Mouse (Mus musculus) heart, adult 2 months (tissue): Measurements from ENCODE around the gene Ifi27l2a. TPM values are rescaled to one million over a fixed set of nuclear protein-coding genes. Genes with fewer than 3 reads are reported as not detected.

Source experiments
- DNase-seq, 2 experiments: peaks; one replicate each; pipeline ENCODE4 v3.0.0; 2021
- H3K27ac ChIP-seq: fragments of 200-600 bp; 2 replicates; pipeline ENCODE4 v1.8.1; 2022
- H3K27me3 ChIP-seq: fragments of 200-500 bp; 2 replicates; pipeline ENCODE4 v1.6.1; 2012; ENCODE audit warnings: mild to moderate bottlenecking, low read length, inconsistent platforms, mixed read lengths; ENCODE audit not compliant: control insufficient read depth, insufficient read depth
- H3K36me3 ChIP-seq: fragments of 200-500 bp; 2 replicates; pipeline ENCODE4 v1.6.1; 2012; ENCODE audit warnings: low read length, inconsistent platforms; ENCODE audit not compliant: control insufficient read depth, insufficient read depth
- H3K4me1 ChIP-seq: fragments of 200-500 bp; 2 replicates; pipeline ENCODE4 v1.6.1; 2011; ENCODE audit warnings: low read length; ENCODE audit not compliant: control insufficient read depth, insufficient read depth
- H3K4me3 ChIP-seq: fragments of 200-600 bp; 2 replicates; pipeline ENCODE4 v1.8.1; 2022
- H3K79me2 ChIP-seq: fragments of 200-500 bp; replicated peaks from 2 replicates; pipeline ENCODE4 v1.6.1; 2012; ENCODE audit warnings: mild to moderate bottlenecking, inconsistent platforms, low read length, moderate library complexity, mixed read lengths; ENCODE audit not compliant: control insufficient read depth, insufficient read depth
- H3K9ac ChIP-seq: fragments of 200-500 bp; 2 replicates; pipeline ENCODE4 v1.6.1; 2012; ENCODE audit warnings: low read depth, mild to moderate bottlenecking, control low read depth, inconsistent platforms, low read length, mixed read lengths
- CTCF ChIP-seq: fragments of 200-600 bp; IDR thresholded peaks from 2 replicates; pipeline ENCODE4 v1.8.1; 2022; ENCODE audit warnings: antibody characterized with exemption, mild to moderate bottlenecking, moderate library complexity
- EP300 ChIP-seq: fragments of 200-500 bp; IDR thresholded peaks from 2 replicates; pipeline ENCODE4 v1.6.1; 2011; ENCODE audit warnings: low read depth, low read length, control low read depth; ENCODE audit not compliant: insufficient read depth
- POLR2A ChIP-seq: fragments of 200-500 bp; IDR thresholded peaks from 2 replicates; pipeline ENCODE4 v1.6.1; 2011; ENCODE audit warnings: mild to moderate bottlenecking, low read depth, low read length, control low read depth; ENCODE audit not compliant: insufficient read depth
- WGBS: fragments of 180-500 bp; shearing (Covaris S2); methylation state at CpG from one replicate; pipeline ENCODE4 v1.1.7; 2018; 5-methylcytosine and 5-hydroxymethylcytosine counted together
- intact Hi-C: fragments of 180-260 bp; cut with DNase I; formaldehyde crosslinking; loops from one replicate; pipeline ENCODE4 v1.15.1; 2025
- polyA plus RNA-seq: library from polyadenylated mRNA; depleted of rRNA; stranded (reverse); fragments of >200 nt; gene quantifications from 2 replicates; pipeline ENCODE4 v1.2.3, GENCODE M21; 2012; rRNA removed
- total RNA-seq, 2 experiments: library from RNA; stranded (reverse); gene quantifications; 2 replicates each; pipeline ENCODE4 v1.2.3; 2021

Gene Ifi27l2a
- total and polyA plus RNA-seq, 3 experiments: 31.8 to 388 (median 43.8) TPM

DNA sequence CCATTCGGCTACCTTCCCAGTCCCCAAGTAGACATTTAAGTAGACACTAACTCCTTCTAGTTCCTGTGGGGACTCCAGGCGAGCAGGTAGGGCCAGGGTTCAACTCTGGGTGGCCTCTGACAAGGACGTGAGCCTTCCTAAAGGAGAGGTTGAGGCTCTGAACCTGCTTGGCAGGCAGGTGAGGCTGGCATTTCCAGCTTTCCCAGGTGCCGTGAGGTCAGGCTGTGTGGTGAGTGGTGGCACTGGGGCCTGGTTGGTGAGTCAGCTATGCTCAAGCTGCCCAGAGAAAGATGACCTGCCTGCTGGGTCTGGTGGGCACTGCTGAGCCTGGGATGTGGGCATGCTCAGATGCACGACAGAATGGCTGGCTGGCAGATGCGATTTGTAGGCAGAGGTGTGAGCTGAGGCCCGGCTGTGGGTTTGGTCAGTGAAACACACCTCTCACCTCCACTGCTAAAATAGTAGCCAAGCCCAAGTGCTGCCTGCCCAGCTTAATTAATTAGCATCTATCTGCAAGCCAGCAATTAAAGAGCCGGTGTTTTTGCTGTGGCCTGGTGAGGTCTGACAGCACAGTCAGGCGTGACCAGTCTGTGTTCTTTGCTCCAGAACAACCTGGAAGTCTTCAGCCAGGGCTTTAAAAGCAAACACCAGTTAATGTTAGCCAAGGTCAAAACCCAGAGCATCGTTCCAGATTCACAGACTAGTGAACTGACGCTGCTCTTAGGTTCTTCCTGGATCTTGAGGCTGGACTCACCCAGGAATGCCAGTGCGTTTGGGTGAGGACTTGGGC is 47.8 kb downstream of the Ifi27l2a start:
- intact Hi-C loops: no loop called here
- Histone ChIP-seq H3K9ac (no peak overlapping the region), H3K36me3 (no peaks in the 10 kb centered on the region), H3K4me3 (no peak overlapping the region), H3K27ac (no peak overlapping the region), H3K27me3 (no peaks in the 10 kb centered on the region), H3K4me1 (no peaks in the 10 kb centered on the region; the same call in none of the 2 replicates), H3K79me2 (no peaks in the 10 kb centered on the region)
- WGBS: 73% methylated on average over 12 of the region's 12 CpGs
- TF ChIP-seq EP300: no peak
- TF ChIP-seq POLR2A: no peak
- TF ChIP-seq CTCF: no peak
- no peak for DNase-seq

DNA sequence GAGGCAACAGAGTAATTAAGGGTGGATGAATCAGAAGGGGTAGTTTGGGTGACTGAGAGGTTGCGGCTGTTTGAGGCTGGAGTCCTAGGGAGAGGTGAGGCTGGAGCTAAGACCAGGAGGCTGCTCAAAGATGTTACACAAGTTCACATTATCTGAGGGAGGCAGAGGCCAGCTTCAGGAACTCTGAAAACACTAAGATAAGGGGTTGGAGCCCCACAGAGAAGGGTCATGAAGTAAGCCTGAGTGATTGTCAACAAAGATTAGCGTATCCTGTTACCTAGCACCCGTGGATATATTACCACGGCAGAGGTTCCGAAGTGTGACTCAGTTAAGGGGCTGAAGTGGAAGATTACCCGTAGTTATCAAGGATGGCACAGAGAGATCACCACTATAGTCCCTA is 50.0 kb downstream of the Ifi27l2a start:
- Histone ChIP-seq H3K4me1 (peaks cover 3% of the 10 kb centered on the region), H3K9ac (no peak overlapping the region), H3K36me3 (no peaks in the 10 kb centered on the region), H3K4me3 (no peak overlapping the region), H3K27ac (no peak overlapping the region), H3K79me2 (no peaks in the 10 kb centered on the region), H3K27me3 (no peaks in the 10 kb centered on the region)
- TF ChIP-seq POLR2A (no peak), CTCF (no peak), EP300 (no peak)
- intact Hi-C loops: no loop called here
- 64% methylated on average over 6 of the region's 6 CpGs for WGBS
- DNase-seq: no peak

Other genes starting within 250 kb of the Ifi27l2a start
- under 1 TPM; 0.29 to 0.43 TPM for gene Prima1, start 201.5 kb downstream of the Ifi27l2a start, total RNA-seq
- gene Prima1, start 201.5 kb downstream of the Ifi27l2a start, polyA plus RNA-seq: 0.53 and 1.4 TPM in 2 replicates
- gene Fam181a, start 132.7 kb downstream of the Ifi27l2a start, total RNA-seq: not detected
- gene Fam181a, start 132.7 kb downstream of the Ifi27l2a start, polyA plus RNA-seq: not detected in 2 replicates
- gene Asb2, start 87.7 kb downstream of the Ifi27l2a start, total RNA-seq: 100 to 1,000 TPM; 419 to 533 TPM
- gene Asb2, start 87.7 kb downstream of the Ifi27l2a start, polyA plus RNA-seq: 505 and 541 TPM in 2 replicates
- 1 to 10 TPM; 3.1 to 3.2 TPM for gene Otub2, start 55.0 kb downstream of the Ifi27l2a start, total RNA-seq
- gene Otub2, start 55.0 kb downstream of the Ifi27l2a start, polyA plus RNA-seq: 4.1 and 6.4 TPM in 2 replicates
- gene 9330161L09Rik, start 35.9 kb downstream of the Ifi27l2a start, total RNA-seq: 1 to 10 TPM; 1.4 to 1.6 TPM
- 0.61 and 1.00 TPM in 2 replicates for gene 9330161L09Rik, start 35.9 kb downstream of the Ifi27l2a start, polyA plus RNA-seq
- gene Ddx24, start 17.9 kb downstream of the Ifi27l2a start, total RNA-seq: 10 to 100 TPM; 85.3 to 89.3 TPM
- 30.2 and 46.0 TPM in 2 replicates for gene Ddx24, start 17.9 kb downstream of the Ifi27l2a start, polyA plus RNA-seq
- gene Ifi27, start 9.5 kb downstream of the Ifi27l2a start, total RNA-seq: 10 to 100 TPM; 56.3 to 68.8 TPM
- 175 and 210 TPM in 2 replicates for gene Ifi27, start 9.5 kb downstream of the Ifi27l2a start, polyA plus RNA-seq
- not detected for gene Ifi27l2b, start 13.5 kb upstream of the Ifi27l2a start, total RNA-seq
- 0.29 TPM in 1 of 2 replicates, not detected in the other for gene Ifi27l2b, start 13.5 kb upstream of the Ifi27l2a start, polyA plus RNA-seq
- under 1 TPM; 0.16 to 0.37 TPM for gene Ppp4r4, start 88.6 kb upstream of the Ifi27l2a start, total RNA-seq
- 0.06 and 0.29 TPM in 2 replicates for gene Ppp4r4, start 88.6 kb upstream of the Ifi27l2a start, polyA plus RNA-seq
- gene Serpina10, start 187.8 kb upstream of the Ifi27l2a start, total RNA-seq: not detected
- gene Serpina10, start 187.8 kb upstream of the Ifi27l2a start, polyA plus RNA-seq: not detected in 2 replicates
- gene Serpina6, start 213.5 kb upstream of the Ifi27l2a start, total RNA-seq: not detected
- 0.12 TPM in 1 of 2 replicates, not detected in the other for gene Serpina6, start 213.5 kb upstream of the Ifi27l2a start, polyA plus RNA-seq
- not detected for gene Serpina16, start 232.5 kb upstream of the Ifi27l2a start, total RNA-seq
- not detected in 2 replicates for gene Serpina16, start 232.5 kb upstream of the Ifi27l2a start, polyA plus RNA-seq